Mouse (Mus musculus) midbrain, embryonic 16.5 days (tissue): ENCODE results near the gene Vmn1r130. TPM values are rescaled to one million over a fixed set of nuclear protein-coding genes. Genes with fewer than 3 reads are reported as not detected.
"Not testable (repeated sequence)": the region's sequence is repeated elsewhere in the genome, so short reads cannot be mapped to it uniquely, and the experiment has no call there.

Source experiments
- ATAC-seq: fragments of 200-750 bp; cut with Nextera tagmentation; 2 replicates; pipeline ENCODE4 v1.8.0; 2017; ENCODE audit warnings: moderate TSS enrichment
- H3K27ac ChIP-seq: fragments of 300-500 bp; sonication (generic); 2 replicates; pipeline ENCODE4 v1.5.1; 2014; ENCODE audit warnings: mild to moderate bottlenecking, low read length, mixed read lengths
- H3K27me3 ChIP-seq: fragments of 300-500 bp; sonication (generic); 2 replicates; pipeline ENCODE4 v1.6.1; 2014; ENCODE audit warnings: low read depth, low read length, mixed read lengths; ENCODE audit not compliant: control insufficient read depth, insufficient read depth
- H3K36me3 ChIP-seq: fragments of 300-500 bp; sonication (generic); 2 replicates; pipeline ENCODE4 v1.6.1; 2014; ENCODE audit warnings: mild to moderate bottlenecking, low read length, moderate library complexity, mixed read lengths; ENCODE audit not compliant: control insufficient read depth, insufficient read depth
- H3K4me1 ChIP-seq: fragments of 300-500 bp; sonication (generic); 2 replicates; pipeline ENCODE4 v1.6.1; 2014; ENCODE audit warnings: mild to moderate bottlenecking, low read length, mixed read lengths; ENCODE audit not compliant: control insufficient read depth, insufficient read depth
- H3K4me2 ChIP-seq: fragments of 300-500 bp; sonication (generic); 2 replicates; pipeline ENCODE4 v1.6.1; 2014; ENCODE audit warnings: mild to moderate bottlenecking, low read length, mixed read lengths
- H3K4me3 ChIP-seq: fragments of 300-500 bp; sonication (generic); 2 replicates; pipeline ENCODE4 v1.5.1; 2014; ENCODE audit warnings: low read depth, mild to moderate bottlenecking, low read length, moderate library complexity, mixed read lengths
- H3K9ac ChIP-seq: fragments of 300-500 bp; sonication (generic); 2 replicates; pipeline ENCODE4 v1.6.1; 2014; ENCODE audit warnings: low read depth, low read length, mixed read lengths
- H3K9me3 ChIP-seq: fragments of 300-500 bp; sonication (generic); replicated peaks from 2 replicates; pipeline ENCODE4 v1.6.1; 2014; ENCODE audit warnings: mild to moderate bottlenecking, low read length, mixed read lengths; ENCODE audit not compliant: control insufficient read depth, poor library complexity, severe bottlenecking
- WGBS: fragments of 180-500 bp; shearing (Covaris S2); extraction: QIAGEN DNeasy Blood & Tissue Kit; methylation state at CpG from one replicate; pipeline ENCODE4 v1.1.7; 2014; 5-methylcytosine and 5-hydroxymethylcytosine counted together
- polyA plus RNA-seq: library from polyadenylated mRNA; unstranded; fragments of >200 nt; fragmentation: Nextera tagmentation; extraction: Ambion mirVana; gene quantifications from 2 replicates; pipeline ENCODE4 v1.2.1, GENCODE M21; 2015

Gene Vmn1r130
- not detected in 2 replicates for polyA plus RNA-seq

DNA sequence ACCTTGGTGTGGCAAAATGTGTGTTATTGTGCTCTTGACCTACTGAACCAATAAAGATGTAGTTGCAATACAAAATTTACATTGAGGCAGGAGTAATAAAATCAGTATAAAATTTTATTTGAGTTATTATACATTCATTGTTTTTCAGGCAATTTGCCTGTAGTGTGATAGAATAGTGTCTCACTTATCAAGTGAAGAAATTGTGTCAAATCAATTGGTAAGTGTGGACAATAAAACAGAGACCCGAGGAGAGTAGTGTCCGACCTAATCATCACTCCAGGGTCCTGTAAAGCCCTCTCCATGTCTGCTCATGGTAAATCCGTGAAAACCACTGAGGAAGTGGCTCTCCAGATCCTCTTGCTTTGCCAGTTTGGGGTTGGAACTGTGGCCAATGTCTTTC lies at the start of gene Vmn1r130:
Gene Vmn1r130, plus strand, starts transcription at position 301 of the 400 bp plus-strand sequence.
- not testable (repeated sequence) for H3K4me1 ChIP-seq, H3K27ac ChIP-seq, H3K36me3 ChIP-seq, H3K4me2 ChIP-seq, H3K27me3 ChIP-seq, ATAC-seq, H3K4me3 ChIP-seq, H3K9ac ChIP-seq, H3K9me3 ChIP-seq
- no CpG with 5 or more reads among the region's 3 CpGs for WGBS

DNA sequence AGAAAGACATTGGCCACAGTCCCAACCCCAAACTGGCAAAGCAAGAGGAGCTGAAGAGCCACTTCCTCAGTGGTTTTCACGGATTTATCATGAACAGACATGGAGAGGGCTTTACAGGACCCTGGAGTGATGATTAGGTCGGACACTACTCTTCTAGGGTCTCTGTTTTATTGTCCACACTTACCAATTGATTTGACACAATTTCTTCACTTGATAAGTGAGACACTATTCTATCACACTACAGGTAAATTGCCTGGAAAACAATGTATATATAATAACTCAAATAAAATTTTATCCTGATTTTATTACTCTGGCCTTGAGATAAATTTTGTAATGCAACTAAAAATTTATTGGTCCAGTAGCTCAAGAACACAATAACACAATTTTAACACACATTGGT lies 34.4 kb downstream of the Vmn1r130 start, which contains the start of gene Vmn1r131:
Gene Vmn1r131, minus strand, starts transcription at position 101 of the 400 bp plus-strand sequence.
- WGBS, result no CpG with 5 or more reads among the region's 2 CpGs
- not testable (repeated sequence) for H3K27ac ChIP-seq

More for the DNA sequence above, 34.4 kb downstream of the Vmn1r130 start, which contains the start of gene Vmn1r131:
- not testable (repeated sequence) for H3K36me3 ChIP-seq, H3K9me3 ChIP-seq, H3K27me3 ChIP-seq, H3K9ac ChIP-seq, H3K4me1 ChIP-seq, H3K4me2 ChIP-seq, H3K4me3 ChIP-seq, ATAC-seq

Other genes with a start within 250 kb of the Vmn1r130 start
- gene Vmn1r125, start 239.6 kb upstream of the Vmn1r130 start, polyA plus RNA-seq, result not detected in 2 replicates
- gene Vmn1r126, start 210.3 kb upstream of the Vmn1r130 start, polyA plus RNA-seq, result not detected in 2 replicates
- gene Vmn1r127, start 191.9 kb upstream of the Vmn1r130 start, polyA plus RNA-seq, result not detected in 2 replicates
- gene Vmn1r128, start 162.4 kb upstream of the Vmn1r130 start, polyA plus RNA-seq, result not detected in 2 replicates
- not detected in 2 replicates for gene Vmn1r129, start 150.5 kb upstream of the Vmn1r130 start, polyA plus RNA-seq
- not detected in 2 replicates for gene Gm6882, start 79.0 kb upstream of the Vmn1r130 start, polyA plus RNA-seq
- not detected in 2 replicates for gene Vmn1r131, start 34.3 kb downstream of the Vmn1r130 start, polyA plus RNA-seq
- not detected in 2 replicates for gene Vmn1r132, start 102.3 kb downstream of the Vmn1r130 start, polyA plus RNA-seq
- gene Gm4175, start 249.7 kb downstream of the Vmn1r130 start, polyA plus RNA-seq, result not detected in 2 replicates